In genomic region chr15:61410789-61411188, GRCm38 (mm10) we compare ENCODE assay signal across 31 mouse cellular contexts.
"Had no signal": no experiment of that assay in that cellular context is flagged by ENCODE, and none has a peak within 500 bp of the region (broad histone marks: within the 10 kb centered on the region; RNA-seq: fewer than 3 reads in every experiment).

No protein-coding gene starts in this region.

- H3K9me3 ChIP-seq: heart, embryonic 12.5 days; heart, embryonic 13.5 days; heart, embryonic 15.5 days; hindbrain, embryonic 10.5 days; hindbrain, embryonic 12.5 days; hindbrain, embryonic 13.5 days; hindbrain, embryonic 15.5 days; intestine, embryonic 15.5 days; kidney, embryonic 15.5 days had no signal

- H3K36me3 ChIP-seq: heart, embryonic 12.5 days; heart, embryonic 13.5 days; heart, embryonic 15.5 days; hindbrain, embryonic 10.5 days; hindbrain, embryonic 12.5 days; hindbrain, embryonic 13.5 days; hindbrain, embryonic 15.5 days; intestine, embryonic 15.5 days; kidney, embryonic 15.5 days had no signal

- DNase-seq: heart, postnatal 10 days; heart, postnatal 14 days; heart, postnatal 36 days; heart, postnatal 4 days; kidney, adult 11 months; kidney, adult 18-20 months; kidney, adult 2 months; kidney, adult 8-10 months; kidney, adult 9 months; kidney, postnatal 10 days; kidney, postnatal 14 days; kidney, postnatal 25 days; kidney, postnatal 36 days; kidney, postnatal 4 days; layer of hippocampus, adult 9-11 months; layer of hippocampus, postnatal 36 days had no signal

- H3K4me3 ChIP-seq: heart, embryonic 12.5 days; heart, embryonic 13.5 days; heart, embryonic 15.5 days; hindbrain, embryonic 10.5 days; hindbrain, embryonic 12.5 days; hindbrain, embryonic 13.5 days; hindbrain, embryonic 15.5 days; intestine, embryonic 15.5 days; kidney, embryonic 15.5 days; layer of hippocampus, adult 2 months; left cerebral cortex, adult 2 months had no signal

- H3K27ac ChIP-seq: heart, embryonic 13.5 days; heart, embryonic 15.5 days; hindbrain, embryonic 10.5 days; hindbrain, embryonic 12.5 days; hindbrain, embryonic 13.5 days; hindbrain, embryonic 14.5 days; hindbrain, embryonic 15.5 days; hindbrain, postnatal 0 days; intestine, embryonic 15.5 days; kidney, embryonic 15.5 days; kidney, postnatal 0 days; layer of hippocampus, adult 2 months; left cerebral cortex, adult 2 months had no signal

- H3K27me3 ChIP-seq: heart, embryonic 12.5 days; heart, embryonic 13.5 days; heart, embryonic 15.5 days; hindbrain, embryonic 12.5 days; hindbrain, embryonic 13.5 days; hindbrain, embryonic 15.5 days; intestine, embryonic 15.5 days; kidney, embryonic 15.5 days had no signal

- H3K4me1 ChIP-seq: heart, embryonic 12.5 days; heart, embryonic 13.5 days; heart, embryonic 15.5 days; hindbrain, embryonic 10.5 days; hindbrain, embryonic 12.5 days; hindbrain, embryonic 13.5 days; hindbrain, embryonic 15.5 days; intestine, embryonic 15.5 days; kidney, embryonic 15.5 days had no signal

- H3K9ac ChIP-seq: heart, embryonic 12.5 days; heart, embryonic 13.5 days; heart, embryonic 15.5 days; hindbrain, embryonic 12.5 days; hindbrain, embryonic 13.5 days; hindbrain, embryonic 14.5 days; hindbrain, embryonic 15.5 days; intestine, embryonic 15.5 days; kidney, embryonic 15.5 days had no signal

- H3K4me2 ChIP-seq: heart, embryonic 11.5 days; heart, embryonic 12.5 days; heart, embryonic 13.5 days; heart, embryonic 15.5 days; hindbrain, embryonic 12.5 days; hindbrain, embryonic 13.5 days; hindbrain, embryonic 14.5 days; hindbrain, embryonic 15.5 days; intestine, embryonic 15.5 days; kidney, embryonic 15.5 days had no signal
